Mouse (Mus musculus) lung, embryonic 14.5 days (tissue): ENCODE measurements around the gene Nr4a3. TPM values are rescaled to one million over a fixed set of nuclear protein-coding genes. Genes with fewer than 3 reads are reported as not detected.

Source experiments
- ATAC-seq: fragments of 200-750 bp; cut with Nextera tagmentation; 2 replicates; pipeline ENCODE4 v1.8.0; 2017; ENCODE audit warnings: mild to moderate bottlenecking, moderate TSS enrichment, moderate library complexity; ENCODE audit not compliant: insufficient read depth
- DNase-seq: peaks from one replicate; pipeline ENCODE4 v3.0.0-alpha.2; 2015
- H3K27ac ChIP-seq: fragments of 300-500 bp; sonication (generic); 2 replicates; pipeline ENCODE4 v1.5.1; 2014; ENCODE audit warnings: low read depth, mild to moderate bottlenecking, moderate library complexity
- H3K27me3 ChIP-seq: fragments of 300-500 bp; sonication (generic); 2 replicates; pipeline ENCODE4 v1.6.1; 2014; ENCODE audit warnings: low read length, control low read depth; ENCODE audit not compliant: insufficient read depth
- H3K36me3 ChIP-seq: fragments of 300-500 bp; sonication (generic); 2 replicates; pipeline ENCODE4 v1.6.1; 2014; ENCODE audit warnings: control low read depth; ENCODE audit not compliant: insufficient read depth
- H3K4me1 ChIP-seq: fragments of 300-500 bp; sonication (generic); 2 replicates; pipeline ENCODE4 v1.6.1; 2014; ENCODE audit warnings: antibody characterized with exemption, control low read depth; ENCODE audit not compliant: insufficient read depth
- H3K4me2 ChIP-seq: fragments of 300-500 bp; sonication (generic); 2 replicates; pipeline ENCODE4 v1.6.1; 2014; ENCODE audit warnings: mild to moderate bottlenecking
- H3K4me3 ChIP-seq: fragments of 300-500 bp; sonication (generic); 2 replicates; pipeline ENCODE4 v1.5.1; 2014; ENCODE audit warnings: low read depth, low read length
- H3K9ac ChIP-seq: fragments of 300-500 bp; sonication (generic); 2 replicates; pipeline ENCODE4 v1.6.1; 2014
- H3K9me3 ChIP-seq: fragments of 300-500 bp; sonication (generic); 2 replicates; pipeline ENCODE4 v1.6.1; 2016; ENCODE audit warnings: low read depth, low read length, control low read depth
- CTCF ChIP-seq: IDR thresholded peaks from 2 replicates; pipeline ENCODE4 v1.5.1; 2016; ENCODE audit warnings: antibody characterized with exemption, low read depth
- WGBS: fragments of 180-500 bp; shearing (Covaris S2); extraction: QIAGEN DNeasy Blood & Tissue Kit; methylation state at CpG from one replicate; pipeline ENCODE4 v1.1.7; 2014; 5-methylcytosine and 5-hydroxymethylcytosine counted together
- polyA plus RNA-seq: library from polyadenylated mRNA; unstranded; fragments of >200 nt; fragmentation: Nextera tagmentation; extraction: Ambion mirVana; gene quantifications from 2 replicates; pipeline ENCODE4 v1.2.1, GENCODE M21; 2014

Nr4a3 gene
- polyA plus RNA-seq, 1 experiment from 2014 or later = 0.22 TPM

GRCm38 (mm10) chr4:48130314-48130713 is 85.4 kb downstream of the Nr4a3 start:
- peaks cover 29% of the 10 kb centered on the region; the same call in 1 of the 2 replicates for H3K36me3 ChIP-seq
- H3K4me1 ChIP-seq = no peaks in the 10 kb centered on the region
- no peak overlapping the region for H3K4me3 ChIP-seq
- no peak for TF ChIP-seq CTCF
- no peak overlapping the region for H3K4me2 ChIP-seq
- no peaks in the 10 kb centered on the region for H3K27me3 ChIP-seq
- no peak overlapping the region for H3K27ac ChIP-seq
- ATAC-seq (no peak), DNase-seq (no peak)
- no peak overlapping the region for H3K9ac ChIP-seq
- no peaks in the 10 kb centered on the region for H3K9me3 ChIP-seq
- 76% methylated on average over 6 of the region's 6 CpGs for WGBS

- Histone ChIP-seq H3K4me2 (no peak overlapping the region), H3K27me3 (no peaks in the 10 kb centered on the region), H3K4me3 (no peak overlapping the region), H3K9ac (no peak overlapping the region), H3K4me1 (no peaks in the 10 kb centered on the region), H3K9me3 (no peaks in the 10 kb centered on the region), H3K36me3 (peaks cover 32% of the 10 kb centered on the region; the same call in 1 of the 2 replicates), H3K27ac (no peak overlapping the region)
- no peak for TF ChIP-seq CTCF
- WGBS = 92% methylated on average over 9 of the region's 9 CpGs
- ATAC-seq (no peak), DNase-seq (no peak)
These were observed 86.7 kb downstream of the Nr4a3 start for GRCm38 (mm10) chr4:48131606-48132005.

DNA sequence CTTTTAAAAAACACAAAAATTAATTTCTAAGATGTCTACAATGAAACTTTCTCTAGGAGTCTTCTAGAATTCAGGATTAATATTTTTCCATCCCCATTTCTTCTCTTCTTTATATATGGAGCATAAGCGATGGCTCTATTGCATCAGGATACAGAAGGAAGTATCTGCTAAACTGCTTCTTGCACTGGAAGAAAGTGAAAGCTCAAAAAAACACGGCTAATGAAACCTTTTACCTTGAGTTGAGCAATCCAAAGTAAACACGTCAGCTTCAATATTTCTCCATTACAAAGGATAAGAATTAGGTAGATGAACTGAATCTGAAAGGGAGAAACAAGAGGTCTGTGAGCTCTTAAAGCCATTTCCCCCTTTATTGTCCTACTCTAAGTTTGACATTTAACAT is 87.8 kb downstream of the Nr4a3 start:
- Histone ChIP-seq H3K4me3 (no peak overlapping the region), H3K9me3 (no peaks in the 10 kb centered on the region), H3K27me3 (no peaks in the 10 kb centered on the region), H3K27ac (no peak overlapping the region), H3K4me1 (no peaks in the 10 kb centered on the region), H3K4me2 (no peak overlapping the region), H3K9ac (no peak overlapping the region), H3K36me3 (peaks cover 35% of the 10 kb centered on the region; the same call in 1 of the 2 replicates)
- TF ChIP-seq CTCF = no peak
- 79% methylated on average over 3 of the region's 3 CpGs for WGBS
- DNase-seq (no peak), ATAC-seq (no peak)

Other genes with a start within 250 kb of the Nr4a3 start
- 29.9 and 31.8 TPM in 2 replicates for gene Stx17, start 79.8 kb downstream of the Nr4a3 start, polyA plus RNA-seq
- 72.2 and 81.2 TPM in 2 replicates for gene Erp44, start 234.4 kb downstream of the Nr4a3 start, polyA plus RNA-seq
- gene Invs, start 234.6 kb downstream of the Nr4a3 start, polyA plus RNA-seq = 8.8 and 9.6 TPM in 2 replicates